Mouse (Mus musculus) MEL (cell line): ENCODE data around the gene Krtap26-1. TPM values are rescaled to one million over a fixed set of nuclear protein-coding genes. Genes with fewer than 3 reads are reported as not detected.

Source experiments
- DNase-seq: peaks from one replicate; pipeline ENCODE4 v3.0.0; 2011; ENCODE audit warnings: low read depth, low spot score
- H3K27ac ChIP-seq: 2 replicates; pipeline ENCODE4 v1.5.1; 2012; ENCODE audit warnings: low read depth, mild to moderate bottlenecking, control low read depth, low read length, moderate library complexity; ENCODE audit not compliant: control insufficient read depth
- H3K27me3 ChIP-seq, 2 experiments: fragments of 150-350 bp in 1 of 2; sonication (generic) in 1 of 2; 2 replicates each; pipeline ENCODE4 v1.6.1; 2012; ENCODE audit warnings: low read length in 2 of 2, mild to moderate bottlenecking in 2 of 2, improper control_type of control experiment in 1 of 2, moderate library complexity in 1 of 2; ENCODE audit not compliant: insufficient read depth in 2 of 2, control insufficient read depth in 1 of 2
- H3K36me3 ChIP-seq, 2 experiments: 2 replicates each; pipeline ENCODE4 v1.6.1; 2012 to 2014; ENCODE audit warnings: low read length in 2 of 2, improper control_type of control experiment in 1 of 2, inconsistent platforms in 1 of 2, mild to moderate bottlenecking in 1 of 2; ENCODE audit not compliant: insufficient read depth in 2 of 2, control insufficient read depth in 1 of 2
- H3K4me1 ChIP-seq, 2 experiments: fragments of 150-350 bp in 1 of 2; sonication (generic) in 1 of 2; 2 replicates each; pipeline ENCODE4 v1.6.1; 2012; ENCODE audit warnings: low read length in 2 of 2, improper control_type of control experiment in 1 of 2, mild to moderate bottlenecking in 1 of 2; ENCODE audit not compliant: insufficient read depth in 2 of 2, control insufficient read depth in 1 of 2
- H3K4me3 ChIP-seq, 2 experiments: fragments of 150-350 bp in 1 of 2; sonication (generic) in 1 of 2; 2 replicates each; pipeline ENCODE4 v1.5.1; 2012; ENCODE audit warnings: low read depth in 2 of 2, low read length in 2 of 2, mild to moderate bottlenecking in 2 of 2, moderate library complexity in 2 of 2, control low read depth in 1 of 2, improper control_type of control experiment in 1 of 2; ENCODE audit not compliant: control insufficient read depth in 1 of 2, insufficient read depth in 1 of 2
- H3K79me2 ChIP-seq: 2 replicates; pipeline ENCODE4 v1.6.1; 2012; ENCODE audit warnings: mild to moderate bottlenecking, low read length, moderate library complexity; ENCODE audit not compliant: control insufficient read depth, poor library complexity, insufficient read depth
- H3K9ac ChIP-seq: 2 replicates; pipeline ENCODE4 v1.6.1; 2012; ENCODE audit warnings: low read depth, mild to moderate bottlenecking, control low read depth, low read length, moderate library complexity; ENCODE audit not compliant: control insufficient read depth, poor library complexity, severe bottlenecking
- H3K9me3 ChIP-seq: fragments of 150-350 bp; sonication (generic); replicated peaks from 2 replicates; pipeline ENCODE4 v1.6.1; 2012; ENCODE audit warnings: mild to moderate bottlenecking, low read length, improper control_type of control experiment, moderate library complexity; ENCODE audit not compliant: insufficient read depth
- CHD1 ChIP-seq: IDR thresholded peaks from 2 replicates; pipeline ENCODE4 v1.6.1; 2012; ENCODE audit warnings: low read depth, mild to moderate bottlenecking, inconsistent platforms, low read length, improper control_type of control experiment
- CHD2 ChIP-seq: IDR thresholded peaks from 2 replicates; pipeline ENCODE4 v1.6.1; 2011; ENCODE audit warnings: low read length, improper control_type of control experiment
- E2F4 ChIP-seq: IDR thresholded peaks from 2 replicates; pipeline ENCODE4 v1.6.1; 2011; ENCODE audit warnings: low read depth, low read length, improper control_type of control experiment, borderline replicate concordance
- ELF1 ChIP-seq: IDR thresholded peaks from 2 replicates; pipeline ENCODE4 v1.6.1; 2014; ENCODE audit warnings: low read depth, mild to moderate bottlenecking, inconsistent platforms, low read length, improper control_type of control experiment, moderate library complexity
- GABPA ChIP-seq: IDR thresholded peaks from 2 replicates; pipeline ENCODE4 v1.6.1; 2012; ENCODE audit warnings: low read depth, mild to moderate bottlenecking, inconsistent platforms, low read length, improper control_type of control experiment, moderate library complexity
- KAT2A ChIP-seq: conservative IDR thresholded peaks from 2 replicates; pipeline ENCODE4 v1.6.1; 2012; ENCODE audit warnings: low read depth, low read length, improper control_type of control experiment, inconsistent platforms
- MAFK ChIP-seq: IDR thresholded peaks from 2 replicates; pipeline ENCODE4 v1.6.1; 2011; ENCODE audit warnings: low read depth, mild to moderate bottlenecking, low read length, improper control_type of control experiment, borderline replicate concordance
- MAX ChIP-seq: IDR thresholded peaks from 2 replicates; pipeline ENCODE4 v1.6.1; 2011; ENCODE audit warnings: low read length, improper control_type of control experiment
- MAZ ChIP-seq: IDR thresholded peaks from 2 replicates; pipeline ENCODE4 v1.6.1; 2012; ENCODE audit warnings: low read depth, mild to moderate bottlenecking, inconsistent platforms, low read length, improper control_type of control experiment
- NELFE ChIP-seq: IDR thresholded peaks from 2 replicates; pipeline ENCODE4 v1.6.1; 2011; ENCODE audit warnings: low read depth, low read length, improper control_type of control experiment
- POLR2A ChIP-seq, 2 experiments: IDR thresholded peaks; 2 replicates each; pipeline ENCODE4 v1.6.1; 2011 to 2012; ENCODE audit warnings: low read length in 2 of 2, mild to moderate bottlenecking in 2 of 2, control low read depth in 1 of 2, improper control_type of control experiment in 1 of 2, low read depth in 1 of 2, moderate library complexity in 1 of 2; ENCODE audit not compliant: control insufficient read depth in 1 of 2, insufficient read depth in 1 of 2, poor library complexity in 1 of 2
- POLR2AphosphoS5 ChIP-seq: IDR thresholded peaks from 2 replicates; pipeline ENCODE4 v1.6.1; 2012; ENCODE audit warnings: low read depth, borderline replicate concordance, mild to moderate bottlenecking, inconsistent platforms, low read length, moderate library complexity, mixed read lengths
- RAD21 ChIP-seq: IDR thresholded peaks from 2 replicates; pipeline ENCODE4 v1.6.1; 2011; ENCODE audit warnings: mild to moderate bottlenecking, low read depth, low read length, improper control_type of control experiment
- SIN3A ChIP-seq: IDR thresholded peaks from 2 replicates; pipeline ENCODE4 v1.6.1; 2012; ENCODE audit warnings: low read length, improper control_type of control experiment, inconsistent platforms
- TCF12 ChIP-seq: IDR thresholded peaks from 2 replicates; pipeline ENCODE4 v1.6.1; 2014; ENCODE audit warnings: low read depth, mild to moderate bottlenecking, inconsistent platforms, low read length, improper control_type of control experiment, moderate library complexity
- USF1 ChIP-seq: IDR thresholded peaks from 2 replicates; pipeline ENCODE4 v1.6.1; 2014; ENCODE audit warnings: low read depth, mild to moderate bottlenecking, inconsistent platforms, low read length, improper control_type of control experiment, moderate library complexity
- ZKSCAN1 ChIP-seq: IDR thresholded peaks from 2 replicates; pipeline ENCODE4 v1.6.1; 2012; ENCODE audit warnings: low read depth, mild to moderate bottlenecking, inconsistent platforms, low read length, improper control_type of control experiment, moderate library complexity
- ZNF384 ChIP-seq: IDR thresholded peaks from 2 replicates; pipeline ENCODE4 v1.6.1; 2012; ENCODE audit warnings: low read depth, mild to moderate bottlenecking, inconsistent platforms, low read length, improper control_type of control experiment
- polyA plus RNA-seq, 2 experiments: library from polyadenylated mRNA; stranded (reverse) in 1 of 2; unstranded in 1 of 2; fragments of >175 nt in 1 of 2; fragments of >200 nt in 1 of 2; gene quantifications; 2 replicates each; pipeline versions ENCODE4 v1.2.1 to v1.2.4; 2012; ENCODE audit warnings: low replicate concordance in 2 of 2, low read depth in 1 of 2; ENCODE audit not compliant: insufficient read length in 2 of 2, insufficient read depth in 1 of 2, missing spikeins in 1 of 2
- total RNA-seq: library from RNA; depleted of rRNA; stranded (reverse); fragments of 300-350 nt; gene quantifications from 2 replicates; pipeline ENCODE4 v1.2.3, GENCODE M21; 2012

The Krtap26-1 gene
- total and polyA plus RNA-seq, 3 experiments: not detected

DNA sequence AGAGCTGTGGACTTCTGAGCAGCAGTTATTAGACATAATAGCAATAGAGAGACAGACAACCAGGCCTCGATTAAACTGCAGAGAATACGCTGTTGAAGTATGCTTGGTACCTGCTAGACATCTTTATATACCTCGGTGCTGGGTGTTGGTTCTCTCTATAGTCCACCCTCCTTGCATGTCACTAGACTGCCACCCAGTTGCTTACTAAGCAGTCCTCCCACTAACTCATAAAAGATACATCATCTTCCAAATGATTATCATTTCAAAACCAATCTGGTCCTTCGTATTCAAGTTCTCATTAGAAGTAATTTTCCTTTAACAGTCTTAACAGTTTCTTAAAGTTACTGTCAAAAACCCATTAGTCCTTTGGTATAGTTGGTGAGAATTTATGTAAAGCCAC is 20.0 kb downstream of the Krtap26-1 start, which contains the start of gene 2310079G19Rik:
TSS of gene 2310079G19Rik (minus strand) at position 101 of the 400 bp plus-strand sequence.
- Histone ChIP-seq H3K9me3 (no peaks in the 10 kb centered on the region), H3K27ac (no peak within 1 kb of the TSS), H3K9ac (no peak within 1 kb of the TSS), H3K27me3 (no peaks in the 10 kb centered on the region), H3K4me1 (no peaks in the 10 kb centered on the region), H3K36me3 (no peaks in the 10 kb centered on the region), H3K79me2 (no peaks in the 10 kb centered on the region), H3K4me3 (no peak within 1 kb of the TSS)
- TF ChIP-seq TCF12: no peak
- TF ChIP-seq CHD2: no peak
- no peak for TF ChIP-seq ZKSCAN1
- no peak for TF ChIP-seq MAFK
- no peak for TF ChIP-seq KAT2A
- no peak for TF ChIP-seq POLR2A (IDR thresholded peaks at IDR 0.05; ENCODE audit: control insufficient read depth in 1 of 2, insufficient read depth in 1 of 2, low read depth in 1 of 2, low read length in 2 of 2, poor library complexity in 1 of 2)
- TF ChIP-seq MAZ: no peak
- TF ChIP-seq GABPA: no peak
- TF ChIP-seq NELFE: no peak
- TF ChIP-seq ZNF384: no peak
- TF ChIP-seq USF1: no peak
- no peak for TF ChIP-seq MAX
- no peak for TF ChIP-seq RAD21
- TF ChIP-seq POLR2AphosphoS5: no peak
- no peak for TF ChIP-seq SIN3A
- TF ChIP-seq E2F4: no peak
- DNase-seq: no peak

DNA sequence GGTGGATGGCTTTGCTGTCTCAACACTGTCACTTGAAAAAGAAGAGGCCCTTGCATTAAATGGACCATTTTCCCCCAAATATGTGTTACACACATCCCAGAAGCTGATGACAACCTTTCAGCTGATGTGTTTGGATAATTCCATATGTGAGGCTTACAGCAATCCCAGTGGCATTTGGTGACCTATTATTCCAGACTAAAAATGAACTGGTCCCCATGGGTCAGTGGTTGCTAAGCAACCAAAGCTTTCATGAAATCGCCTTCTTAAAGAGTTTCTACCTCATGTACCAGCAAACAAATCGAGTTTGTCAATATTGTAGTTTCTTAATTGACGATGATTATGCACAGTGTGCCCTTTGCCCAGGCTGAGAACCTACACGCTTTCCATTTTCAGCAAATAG is 34.9 kb downstream of the Krtap26-1 start:
- H3K27ac ChIP-seq: no peak overlapping the region
- no peaks in the 10 kb centered on the region for H3K79me2 ChIP-seq
- no peaks in the 10 kb centered on the region for H3K9me3 ChIP-seq
- H3K4me1 ChIP-seq: no peaks in the 10 kb centered on the region
- no peak for DNase-seq
- no peak overlapping the region for H3K4me3 ChIP-seq
- no peak for TF ChIP-seq CHD1
- no peak for TF ChIP-seq USF1
- TF ChIP-seq NELFE: no peak
- TF ChIP-seq MAX: no peak
- TF ChIP-seq ELF1: no peak
- no peak for TF ChIP-seq TCF12
- H3K9ac ChIP-seq: no peak overlapping the region
- no peaks in the 10 kb centered on the region for H3K27me3 ChIP-seq
- H3K36me3 ChIP-seq: no peaks in the 10 kb centered on the region
